Mouse (Mus musculus) cerebellum, adult 2 months (tissue): ENCODE data around the gene 5031439G07Rik.

Experiments used
- CTCF ChIP-seq: fragments of 200-500 bp; IDR thresholded peaks from 2 replicates; pipeline ENCODE4 v1.5.1; 2011; ENCODE audit warnings: low read depth, mild to moderate bottlenecking, control low read depth, low read length, moderate library complexity, borderline replicate concordance; ENCODE audit not compliant: insufficient read depth
- POLR2A ChIP-seq: fragments of 200-500 bp; IDR thresholded peaks from 2 replicates; pipeline ENCODE4 v1.6.1; 2011; ENCODE audit warnings: low read length, control low read depth, borderline replicate concordance; ENCODE audit not compliant: insufficient read depth

DNA sequence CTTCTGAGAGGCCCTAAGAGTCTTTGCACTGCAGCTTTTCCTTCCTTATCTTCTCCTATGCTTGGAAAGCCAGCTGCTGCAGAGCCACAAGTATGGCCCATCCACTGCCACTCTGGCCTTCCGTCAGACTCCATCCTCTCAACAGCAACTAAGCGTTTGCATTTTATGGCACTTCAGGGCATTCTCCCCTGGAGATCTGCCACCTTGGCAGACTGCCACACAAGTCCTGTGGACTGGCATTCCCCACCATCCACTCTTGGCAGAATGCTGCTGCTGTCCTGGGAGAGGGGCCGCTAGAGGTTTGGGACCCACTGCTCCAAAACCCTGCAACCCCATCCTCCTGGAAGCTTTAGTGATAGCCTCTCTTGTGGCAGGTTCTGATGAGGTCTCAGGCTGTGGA, 43.5 kb upstream of the 5031439G07Rik start:
- no peak for TF ChIP-seq CTCF
- TF ChIP-seq POLR2A: no peak
